Mouse (Mus musculus): ENCODE measurements around the gene Arhgef18.

Arhgef18 gene

GRCm38 (mm10) chr8:3397597-3397996 is 4.8 kb downstream of the Arhgef18 start:
- DNase-seq: no peak

- no peak for DNase-seq
Measured at GRCm38 (mm10) chr8:3400509-3400908, 7.7 kb downstream of the Arhgef18 start.

- DNase-seq: no peak
Measured at GRCm38 (mm10) chr8:3407417-3407816, 14.6 kb downstream of the Arhgef18 start.

GRCm38 (mm10) chr8:3411085-3411484 is 18.3 kb downstream of the Arhgef18 start:
- DNase-seq: no peak

GRCm38 (mm10) chr8:3411901-3412301 is 19.1 kb downstream of the Arhgef18 start:
- no peak for DNase-seq

- no peak for DNase-seq
Measured at GRCm38 (mm10) chr8:3412816-3413215, 20.0 kb downstream of the Arhgef18 start.

- DNase-seq: no peak
Measured at GRCm38 (mm10) chr8:3414639-3415190, 21.9 kb downstream of the Arhgef18 start.

GRCm38 (mm10) chr8:3415259-3415658 is 22.5 kb downstream of the Arhgef18 start:
- DNase-seq: no peak

- DNase-seq: no peak
Measured at GRCm38 (mm10) chr8:3415661-3416060, 22.9 kb downstream of the Arhgef18 start.

- DNase-seq: no peak
Measured at GRCm38 (mm10) chr8:3416846-3417245, 24.0 kb downstream of the Arhgef18 start.

- DNase-seq: no peak
Measured at GRCm38 (mm10) chr8:3417455-3417854, 24.6 kb downstream of the Arhgef18 start.

GRCm38 (mm10) chr8:3418101-3418500 is 25.3 kb downstream of the Arhgef18 start:
- no peak for DNase-seq

GRCm38 (mm10) chr8:3420105-3420706 is 27.4 kb downstream of the Arhgef18 start:
- DNase-seq: no peak

- no peak for DNase-seq
Measured at GRCm38 (mm10) chr8:3421507-3421906, 28.7 kb downstream of the Arhgef18 start.

GRCm38 (mm10) chr8:3425217-3425616 is 32.4 kb downstream of the Arhgef18 start:
- no peak for DNase-seq

GRCm38 (mm10) chr8:3426211-3426610 is 33.4 kb downstream of the Arhgef18 start:
- DNase-seq: no peak

GRCm38 (mm10) chr8:3428426-3428825 is 35.6 kb downstream of the Arhgef18 start:
- no peak for DNase-seq

GRCm38 (mm10) chr8:3429966-3430365 is 37.2 kb downstream of the Arhgef18 start:
- DNase-seq: no peak

- no peak for DNase-seq
Measured at GRCm38 (mm10) chr8:3431113-3431512, 38.3 kb downstream of the Arhgef18 start.

GRCm38 (mm10) chr8:3436492-3436891 is 43.7 kb downstream of the Arhgef18 start:
- DNase-seq: no peak

GRCm38 (mm10) chr8:3439510-3439909 is 46.7 kb downstream of the Arhgef18 start:
- DNase-seq: no peak

GRCm38 (mm10) chr8:3449226-3449625 is 56.4 kb downstream of the Arhgef18 start:
- no peak for DNase-seq

GRCm38 (mm10) chr8:3450670-3451069 is 57.9 kb downstream of the Arhgef18 start:
- DNase-seq: no peak

GRCm38 (mm10) chr8:3451992-3452391 is 59.2 kb downstream of the Arhgef18 start:
- no peak for DNase-seq

GRCm38 (mm10) chr8:3463248-3463647 is 70.4 kb downstream of the Arhgef18 start:
- no peak for DNase-seq
